Mouse (Mus musculus): ENCODE data around the gene Utrn. TPM values are rescaled to one million over a fixed set of nuclear protein-coding genes. Genes with fewer than 3 reads are reported as not detected.
A peak's percentile ranks its signal among the peaks of the same experiment; 100 is the strongest.

The Utrn gene
- polyA plus RNA-seq, 1 experiment from 2014 or later, result 75.8 TPM

DNA sequence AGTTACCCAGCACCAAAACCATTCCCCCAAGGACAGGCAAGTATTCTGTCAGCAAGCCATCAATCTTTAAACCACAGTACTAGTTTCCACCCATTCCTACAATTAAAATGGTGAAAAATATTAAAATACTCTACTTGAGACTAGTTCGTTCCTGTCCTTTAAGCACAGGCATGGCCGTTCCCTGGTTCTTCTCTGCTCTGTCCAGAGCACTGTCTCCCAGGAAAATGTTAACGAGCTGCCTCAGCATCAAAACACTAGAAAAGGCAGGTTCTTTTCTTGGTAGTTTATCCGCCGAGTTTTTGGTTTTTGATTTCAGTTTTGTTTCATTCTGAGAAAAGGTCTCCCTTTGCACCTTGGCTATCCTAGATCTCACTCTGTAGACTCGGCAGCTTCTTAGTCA lies 115.0 kb downstream of the Utrn start:
- 92% methylated on average over 6 of the region's 6 CpGs for WGBS

DNA sequence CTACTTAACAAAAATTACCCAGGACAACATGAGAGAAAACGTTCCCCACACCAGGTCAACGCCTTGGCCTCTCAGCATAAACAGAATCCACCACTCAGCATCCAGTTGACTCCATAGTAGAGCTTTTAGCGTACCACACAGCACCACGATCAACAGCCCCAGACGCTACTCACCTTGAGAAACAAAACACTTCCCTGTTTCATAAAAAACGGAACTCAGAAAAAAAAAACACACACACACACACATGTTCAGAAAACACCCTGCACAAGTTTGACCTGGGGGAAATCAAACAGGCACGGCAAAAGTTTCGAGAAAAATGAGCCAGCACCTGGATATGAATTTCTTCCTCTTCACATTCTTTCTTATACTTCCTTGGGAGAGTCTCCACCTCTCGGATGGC lies 125.4 kb downstream of the Utrn start:
- WGBS, result 86% methylated on average over 9 of the region's 9 CpGs
- Histone ChIP-seq H3K36me3 (ENCODE audit: control insufficient read depth, insufficient read depth, low read length) (peaks cover 9% of the 10 kb centered on the region), H3K9ac (ENCODE audit: low read length) (no peak overlapping the region), H3K27me3 (ENCODE audit: control insufficient read depth, insufficient read depth, low read depth, low read length) (no peaks in the 10 kb centered on the region), H3K4me3 (ENCODE audit: low read length) (no peak overlapping the region), H3K9me3 (ENCODE audit: control insufficient read depth, low read length) (no peaks in the 10 kb centered on the region), H3K4me1 (replicated peaks; ENCODE audit: control insufficient read depth, insufficient read depth, low read length) (no peaks in the 10 kb centered on the region), H3K27ac (ENCODE audit: low read length) (no peak overlapping the region), H3K4me2 (ENCODE audit: low read depth, low read length) (no peak overlapping the region)
- no peak for ATAC-seq (ENCODE audit: low read depth)

More for the DNA sequence above, 115.0 kb downstream of the Utrn start:
- no peak overlapping the region for H3K4me3 ChIP-seq (ENCODE audit: low read length)
- no peak for ATAC-seq (ENCODE audit: low read depth)
- 0 out of 2 replicates have a peak, but pooled peaks cover 2% of the 10 kb centered on the region for H3K4me1 ChIP-seq (replicated peaks; ENCODE audit: control insufficient read depth, insufficient read depth, low read length)
- no peak overlapping the region for H3K27ac ChIP-seq (ENCODE audit: low read length)
- no peaks in the 10 kb centered on the region for H3K9me3 ChIP-seq (ENCODE audit: control insufficient read depth, low read length)
- no peak overlapping the region for H3K9ac ChIP-seq (ENCODE audit: low read length)
- H3K36me3 ChIP-seq (ENCODE audit: control insufficient read depth, insufficient read depth, low read length), result 0 out of 2 replicates have a peak, but pooled peaks cover 3% of the 10 kb centered on the region
- no peaks in the 10 kb centered on the region for H3K27me3 ChIP-seq (ENCODE audit: control insufficient read depth, insufficient read depth, low read depth, low read length)
- H3K4me2 ChIP-seq (ENCODE audit: low read depth, low read length), result no peak overlapping the region

DNA sequence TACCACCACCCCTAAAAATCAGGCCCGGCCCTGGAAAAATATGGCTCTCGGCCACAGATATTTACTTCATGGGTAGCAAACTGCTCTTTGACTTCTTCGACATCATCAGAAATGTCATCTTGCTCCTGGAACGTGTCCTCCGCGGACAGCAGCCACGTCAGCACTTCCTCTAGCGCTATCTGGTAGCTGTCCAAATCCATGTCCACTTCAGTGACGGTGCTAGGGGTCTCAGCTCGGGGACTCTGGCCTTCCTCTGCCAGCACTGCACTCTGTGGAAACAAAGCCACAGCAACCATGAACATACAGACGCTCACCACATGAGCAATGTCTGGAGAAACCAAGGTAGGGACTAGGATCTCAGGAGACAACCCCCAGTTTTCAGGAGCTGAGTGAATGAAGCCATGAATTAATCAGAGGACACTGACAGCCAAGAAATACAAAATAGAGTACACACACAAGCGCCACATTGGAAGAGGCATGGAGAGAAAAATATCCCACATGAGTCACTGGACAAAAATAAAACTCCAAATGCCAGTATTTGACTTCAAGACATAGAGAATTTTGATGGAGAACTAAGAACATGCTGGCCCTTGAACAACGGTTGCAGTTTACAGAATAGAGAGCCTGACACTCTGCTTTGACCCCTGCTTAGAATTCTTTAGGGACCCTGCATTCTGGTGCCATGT lies 129.7 kb downstream of the Utrn start:
- no peaks in the 10 kb centered on the region for H3K27me3 ChIP-seq (ENCODE audit: control insufficient read depth, insufficient read depth, low read depth, low read length)
- H3K9ac ChIP-seq (ENCODE audit: low read length), result no peak overlapping the region
- H3K4me2 ChIP-seq (ENCODE audit: low read depth, low read length), result no peak overlapping the region
- WGBS, result 75% methylated on average over 13 of the region's 13 CpGs
- ATAC-seq (ENCODE audit: low read depth), result no peak
- 0 out of 2 replicates have a peak, but pooled peaks cover 5% of the 10 kb centered on the region for H3K4me1 ChIP-seq (replicated peaks; ENCODE audit: control insufficient read depth, insufficient read depth, low read length)
- no peaks in the 10 kb centered on the region for H3K9me3 ChIP-seq (ENCODE audit: control insufficient read depth, low read length)
- peaks cover 20% of the 10 kb centered on the region for H3K36me3 ChIP-seq (ENCODE audit: control insufficient read depth, insufficient read depth, low read length)
- H3K27ac ChIP-seq (ENCODE audit: low read length), result no peak overlapping the region
- H3K4me3 ChIP-seq (ENCODE audit: low read length), result no peak overlapping the region

DNA sequence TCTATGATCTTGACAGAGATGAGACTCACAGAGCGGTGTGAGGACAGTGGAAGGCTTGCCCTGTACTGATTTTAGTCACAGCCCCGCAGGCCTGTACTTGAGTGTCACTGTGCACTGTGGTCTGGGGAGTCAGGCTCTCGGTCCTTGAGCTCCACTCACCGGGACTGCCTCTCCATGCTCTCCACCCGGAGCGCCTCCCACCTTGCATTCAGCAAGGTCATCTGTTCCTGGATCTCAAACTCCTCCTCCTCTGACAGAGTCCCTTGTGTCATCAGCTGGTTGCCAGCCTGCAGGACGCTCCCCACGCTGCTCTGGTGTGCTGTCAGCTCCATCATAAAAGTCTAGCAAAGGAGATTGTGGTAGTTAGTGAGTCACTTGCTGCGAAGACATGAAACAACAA lies 131.2 kb downstream of the Utrn start:
- Histone ChIP-seq H3K36me3 (ENCODE audit: control insufficient read depth, insufficient read depth, low read length) (peaks cover 26% of the 10 kb centered on the region), H3K4me3 (ENCODE audit: low read length) (no peak overlapping the region), H3K9ac (ENCODE audit: low read length) (no peak overlapping the region), H3K27ac (ENCODE audit: low read length) (peak overlapping the region; percentile 73), H3K9me3 (ENCODE audit: control insufficient read depth, low read length) (no peaks in the 10 kb centered on the region), H3K27me3 (ENCODE audit: control insufficient read depth, insufficient read depth, low read depth, low read length) (no peaks in the 10 kb centered on the region), H3K4me1 (replicated peaks; ENCODE audit: control insufficient read depth, insufficient read depth, low read length) (0 out of 2 replicates have a peak, but pooled peaks cover 5% of the 10 kb centered on the region), H3K4me2 (ENCODE audit: low read depth, low read length) (no peak overlapping the region)
- 77% methylated on average over 9 of the region's 9 CpGs for WGBS
- ATAC-seq (ENCODE audit: low read depth), result 0 out of 2 replicates have a peak, but pooled peaks have one; percentile 22

DNA sequence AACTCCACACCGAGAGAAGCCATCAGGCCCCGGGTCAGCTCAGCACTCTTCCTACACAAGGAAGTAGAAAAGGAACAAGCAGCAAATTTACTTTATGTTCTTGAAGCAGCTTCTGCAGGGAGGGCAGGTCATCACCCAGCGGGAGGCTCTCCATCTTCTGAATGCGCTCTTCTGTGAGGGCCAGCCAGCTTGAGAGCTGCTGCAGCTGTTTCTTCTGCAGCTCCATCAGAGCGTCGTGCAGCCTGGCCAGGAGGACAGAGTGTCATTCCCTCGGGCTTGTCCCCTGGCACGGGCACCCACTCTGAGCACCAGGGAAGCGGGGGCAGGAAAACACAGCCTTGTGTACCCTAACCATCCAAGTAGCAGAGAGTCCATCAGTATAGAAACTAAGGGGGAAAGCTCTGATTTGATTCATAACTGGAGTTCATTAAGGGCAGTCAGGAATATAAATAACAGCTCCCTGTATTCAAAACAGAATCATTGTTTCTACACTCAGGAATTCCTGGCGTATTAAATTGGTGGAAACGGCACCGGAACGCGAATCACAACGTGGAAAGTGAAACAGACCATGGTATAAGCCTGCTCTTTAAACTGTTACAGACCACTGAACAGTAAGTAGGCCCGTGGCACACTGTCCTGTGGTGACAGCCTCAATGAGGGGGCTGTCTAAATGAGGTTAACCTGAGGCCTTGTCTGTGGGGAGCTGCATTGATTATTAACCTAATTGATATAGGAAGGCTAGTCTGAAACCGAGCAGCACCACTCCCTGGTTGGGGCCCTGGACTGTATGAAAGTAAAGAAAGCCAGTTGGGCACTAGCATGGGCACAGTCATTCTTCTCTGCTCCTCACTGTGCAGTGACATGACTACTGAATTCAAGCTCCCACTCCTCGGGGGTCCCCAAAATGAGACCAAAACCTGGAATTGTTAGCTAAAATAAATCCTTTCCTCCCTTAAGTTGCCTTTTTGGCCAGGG lies 132.0 kb downstream of the Utrn start:
- H3K9me3 ChIP-seq (ENCODE audit: control insufficient read depth, low read length), result no peaks in the 10 kb centered on the region
- peaks cover 24% of the 10 kb centered on the region for H3K36me3 ChIP-seq (ENCODE audit: control insufficient read depth, insufficient read depth, low read length)
- ATAC-seq (ENCODE audit: low read depth), result peak; percentile 79
- H3K27ac ChIP-seq (ENCODE audit: low read length), result peak overlapping the region; percentile 73
- no peak overlapping the region for H3K4me3 ChIP-seq (ENCODE audit: low read length)
- 0 out of 2 replicates have a peak overlapping the region, but pooled peaks have one; percentile 31 for H3K4me2 ChIP-seq (ENCODE audit: low read depth, low read length)
- peak overlapping the region; percentile 32; the same call in 1 of the 2 replicates for H3K9ac ChIP-seq (ENCODE audit: low read length)
- 58% methylated on average over 18 of the region's 18 CpGs for WGBS
- 0 out of 2 replicates have a peak, but pooled peaks cover 5% of the 10 kb centered on the region for H3K4me1 ChIP-seq (replicated peaks; ENCODE audit: control insufficient read depth, insufficient read depth, low read length)
- no peaks in the 10 kb centered on the region for H3K27me3 ChIP-seq (ENCODE audit: control insufficient read depth, insufficient read depth, low read depth, low read length)

DNA sequence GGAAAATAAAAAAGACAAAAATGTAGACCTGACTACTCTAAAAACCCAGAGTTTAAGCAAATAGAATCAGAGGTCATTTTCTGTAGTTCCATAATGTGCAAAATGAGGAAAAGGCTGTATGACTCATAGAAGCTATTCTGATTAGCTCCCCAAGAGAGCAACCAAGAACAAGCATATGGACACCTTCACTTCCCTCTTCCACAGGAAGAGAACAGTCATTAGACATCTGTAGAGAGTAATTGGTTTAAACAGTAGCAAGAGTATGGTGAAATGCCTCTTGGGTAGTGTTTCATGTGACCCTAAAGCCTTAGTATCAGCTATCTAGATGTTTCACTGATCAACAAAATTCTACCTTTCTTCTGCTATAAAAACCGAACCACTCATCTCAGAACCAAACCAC lies 133.5 kb downstream of the Utrn start:
- 95% methylated on average over 1 of the region's 1 CpGs for WGBS
- H3K4me2 ChIP-seq (ENCODE audit: low read depth, low read length), result no peak overlapping the region
- H3K27me3 ChIP-seq (ENCODE audit: control insufficient read depth, insufficient read depth, low read depth, low read length), result no peaks in the 10 kb centered on the region
- H3K4me3 ChIP-seq (ENCODE audit: low read length), result no peak overlapping the region
- no peak overlapping the region for H3K27ac ChIP-seq (ENCODE audit: low read length)
- no peak overlapping the region for H3K9ac ChIP-seq (ENCODE audit: low read length)
- H3K9me3 ChIP-seq (ENCODE audit: control insufficient read depth, low read length), result no peaks in the 10 kb centered on the region
- H3K4me1 ChIP-seq (replicated peaks; ENCODE audit: control insufficient read depth, insufficient read depth, low read length), result 0 out of 2 replicates have a peak, but pooled peaks cover 5% of the 10 kb centered on the region
- peaks cover 28% of the 10 kb centered on the region for H3K36me3 ChIP-seq (ENCODE audit: control insufficient read depth, insufficient read depth, low read length)
- ATAC-seq (ENCODE audit: low read depth), result no peak

DNA sequence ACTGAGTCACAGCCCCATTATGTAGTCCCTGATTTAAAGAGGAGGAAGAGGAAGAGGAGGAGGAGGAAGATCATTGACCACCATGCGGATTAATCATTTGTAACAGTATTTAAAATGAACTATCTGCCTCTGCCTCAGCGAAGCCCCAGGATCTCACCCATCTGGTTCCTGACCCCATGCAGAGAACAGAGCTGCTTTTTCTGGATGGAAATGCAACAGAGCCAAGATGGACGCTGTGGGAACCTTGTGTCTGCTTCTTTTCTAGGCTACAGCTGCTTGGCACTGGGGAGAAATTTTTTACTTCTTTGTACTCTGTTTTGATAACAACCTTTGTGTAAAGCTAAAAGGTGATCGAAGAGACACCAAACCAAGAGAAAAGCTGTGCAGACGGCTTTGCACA lies 137.7 kb downstream of the Utrn start:
- H3K36me3 ChIP-seq (ENCODE audit: control insufficient read depth, insufficient read depth, low read length), result peaks cover 28% of the 10 kb centered on the region
- no peak overlapping the region for H3K9ac ChIP-seq (ENCODE audit: low read length)
- H3K4me2 ChIP-seq (ENCODE audit: low read depth, low read length), result no peak overlapping the region
- WGBS, result 80% methylated on average over 5 of the region's 5 CpGs
- H3K4me1 ChIP-seq (replicated peaks; ENCODE audit: control insufficient read depth, insufficient read depth, low read length), result 0 out of 2 replicates have a peak, but pooled peaks cover 2% of the 10 kb centered on the region
- H3K9me3 ChIP-seq (ENCODE audit: control insufficient read depth, low read length), result no peaks in the 10 kb centered on the region
- H3K4me3 ChIP-seq (ENCODE audit: low read length), result no peak overlapping the region
- H3K27ac ChIP-seq (ENCODE audit: low read length), result no peak overlapping the region
- ATAC-seq (ENCODE audit: low read depth), result no peak
- H3K27me3 ChIP-seq (ENCODE audit: control insufficient read depth, insufficient read depth, low read depth, low read length), result no peaks in the 10 kb centered on the region

DNA sequence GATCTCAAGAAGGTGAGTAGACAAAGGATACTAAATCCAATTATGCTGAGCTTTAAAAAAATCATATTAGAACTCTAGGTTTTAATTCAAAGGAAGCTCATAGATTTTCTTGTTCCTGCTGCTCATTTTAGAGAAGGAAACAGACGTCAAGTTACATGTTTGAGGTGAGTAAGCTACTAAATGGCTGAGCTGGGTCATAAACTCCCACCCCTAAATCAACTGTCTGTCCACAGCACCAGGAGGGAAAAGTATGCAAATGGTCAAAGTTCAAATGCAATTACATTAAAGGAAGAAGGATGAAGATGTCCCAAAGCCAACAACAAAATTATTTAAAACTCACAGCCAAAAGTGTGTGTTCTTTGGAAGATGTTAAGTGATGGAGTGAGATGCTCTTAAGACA lies 139.5 kb downstream of the Utrn start:
- ATAC-seq (ENCODE audit: low read depth), result no peak
- H3K36me3 ChIP-seq (ENCODE audit: control insufficient read depth, insufficient read depth, low read length), result peaks cover 21% of the 10 kb centered on the region

DNA sequence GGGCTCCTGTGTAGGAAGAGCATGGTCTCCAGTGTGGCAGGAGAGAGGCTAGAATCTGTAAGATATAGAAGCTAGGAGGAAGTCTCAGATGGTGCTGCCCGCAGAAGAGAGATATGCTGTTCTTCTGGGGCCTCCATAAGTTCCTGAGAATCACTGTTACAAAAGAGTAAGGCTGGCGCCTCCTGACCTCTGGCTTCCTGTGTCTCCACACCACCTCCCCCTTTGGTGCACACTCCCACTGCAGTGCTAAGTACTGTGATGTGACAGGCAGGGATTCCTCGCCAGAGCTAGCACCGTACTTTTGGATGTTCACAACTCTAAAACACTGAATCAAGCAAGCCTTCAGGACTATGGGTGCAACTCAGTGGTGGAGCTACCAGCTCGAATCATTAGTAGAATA lies 140.1 kb downstream of the Utrn start:
- WGBS, result 64% methylated on average over 5 of the region's 5 CpGs
- 0 out of 2 replicates have a peak, but pooled peaks cover 2% of the 10 kb centered on the region for H3K4me1 ChIP-seq (replicated peaks; ENCODE audit: control insufficient read depth, insufficient read depth, low read length)
- no peak for ATAC-seq (ENCODE audit: low read depth)
- no peak overlapping the region for H3K4me2 ChIP-seq (ENCODE audit: low read depth, low read length)
- H3K9me3 ChIP-seq (ENCODE audit: control insufficient read depth, low read length), result no peaks in the 10 kb centered on the region
- H3K4me3 ChIP-seq (ENCODE audit: low read length), result no peak overlapping the region
- H3K36me3 ChIP-seq (ENCODE audit: control insufficient read depth, insufficient read depth, low read length), result peaks cover 17% of the 10 kb centered on the region
- H3K27ac ChIP-seq (ENCODE audit: low read length), result no peak overlapping the region
- no peaks in the 10 kb centered on the region for H3K27me3 ChIP-seq (ENCODE audit: control insufficient read depth, insufficient read depth, low read depth, low read length)
- H3K9ac ChIP-seq (ENCODE audit: low read length), result no peak overlapping the region

More for the DNA sequence above, 139.5 kb downstream of the Utrn start:
- no peaks in the 10 kb centered on the region for H3K27me3 ChIP-seq (ENCODE audit: control insufficient read depth, insufficient read depth, low read depth, low read length)
- 47% methylated on average over 1 of the region's 1 CpGs for WGBS
- 0 out of 2 replicates have a peak, but pooled peaks cover 2% of the 10 kb centered on the region for H3K4me1 ChIP-seq (replicated peaks; ENCODE audit: control insufficient read depth, insufficient read depth, low read length)
- H3K4me2 ChIP-seq (ENCODE audit: low read depth, low read length), result no peak overlapping the region
- H3K27ac ChIP-seq (ENCODE audit: low read length), result no peak overlapping the region
- no peak overlapping the region for H3K4me3 ChIP-seq (ENCODE audit: low read length)
- H3K9me3 ChIP-seq (ENCODE audit: control insufficient read depth, low read length), result no peaks in the 10 kb centered on the region
- H3K9ac ChIP-seq (ENCODE audit: low read length), result no peak overlapping the region

Data from lung, embryonic 16.5 days (tissue).